Mouse (Mus musculus) midbrain, embryonic 15.5 days (tissue): ENCODE measurements around the gene Ypel5. TPM values are rescaled to one million over a fixed set of nuclear protein-coding genes. Genes with fewer than 3 reads are reported as not detected.

Source experiments
- ATAC-seq: fragments of 200-750 bp; cut with Nextera tagmentation; replicated peaks from 2 replicates; pipeline ENCODE4 v1.8.0; 2017; ENCODE audit warnings: moderate TSS enrichment
- H3K27ac ChIP-seq: fragments of 300-500 bp; sonication (generic); 2 replicates; pipeline ENCODE4 v1.5.1; 2015; ENCODE audit warnings: mild to moderate bottlenecking, inconsistent platforms
- H3K27me3 ChIP-seq: fragments of 300-500 bp; sonication (generic); replicated peaks from 2 replicates; pipeline ENCODE4 v1.6.1; 2015; ENCODE audit warnings: inconsistent platforms
- H3K36me3 ChIP-seq: fragments of 300-500 bp; sonication (generic); replicated peaks from 2 replicates; pipeline ENCODE4 v1.6.1; 2015; ENCODE audit warnings: inconsistent platforms
- H3K4me1 ChIP-seq: fragments of 300-500 bp; sonication (generic); 2 replicates; pipeline ENCODE4 v1.6.1; 2015; ENCODE audit warnings: inconsistent platforms
- H3K4me2 ChIP-seq: fragments of 300-500 bp; sonication (generic); 2 replicates; pipeline ENCODE4 v1.6.1; 2015; ENCODE audit warnings: inconsistent platforms, mild to moderate bottlenecking, moderate library complexity
- H3K4me3 ChIP-seq: fragments of 300-500 bp; sonication (generic); 2 replicates; pipeline ENCODE4 v1.5.1; 2015; ENCODE audit warnings: mild to moderate bottlenecking, inconsistent platforms
- H3K9ac ChIP-seq: fragments of 300-500 bp; sonication (generic); 2 replicates; pipeline ENCODE4 v1.6.1; 2015; ENCODE audit warnings: mild to moderate bottlenecking, inconsistent platforms
- H3K9me3 ChIP-seq: fragments of 300-500 bp; sonication (generic); 2 replicates; pipeline ENCODE4 v1.6.1; 2016; ENCODE audit warnings: inconsistent platforms
- WGBS: fragments of 180-500 bp; shearing (Covaris S2); methylation state at CpG from one replicate; pipeline ENCODE4 v1.1.7; 2015; ENCODE audit warnings: mixed read lengths; 5-methylcytosine and 5-hydroxymethylcytosine counted together
- polyA plus RNA-seq: library from polyadenylated mRNA; unstranded; fragments of >200 nt; fragmentation: Nextera tagmentation; extraction: Ambion mirVana; gene quantifications from 2 replicates; pipeline ENCODE4 v1.2.1, GENCODE M21; 2015

Gene Ypel5
- polyA plus RNA-seq, 1 experiment from 2014 or later, result 103 TPM

- Histone ChIP-seq H3K27me3 (no peaks in the 10 kb centered on the region), H3K4me2 (no peak overlapping the region), H3K4me3 (no peak overlapping the region), H3K9me3 (no peaks in the 10 kb centered on the region), H3K9ac (no peak overlapping the region), H3K36me3 (no peaks in the 10 kb centered on the region), H3K27ac (no peak overlapping the region), H3K4me1 (no peaks in the 10 kb centered on the region)
- ATAC-seq, result no peak
- WGBS, result 67% methylated on average over 4 of the region's 4 CpGs
Observed at GRCm38 (mm10) chr17:72820425-72820824, 15.8 kb upstream of the Ypel5 start.

GRCm38 (mm10) chr17:72821923-72822322 lies 14.3 kb upstream of the Ypel5 start:
- no peak for ATAC-seq
- Histone ChIP-seq H3K4me1 (no peaks in the 10 kb centered on the region), H3K4me3 (no peak overlapping the region), H3K36me3 (no peaks in the 10 kb centered on the region), H3K9ac (no peak overlapping the region), H3K27me3 (no peaks in the 10 kb centered on the region), H3K27ac (no peak overlapping the region), H3K4me2 (no peak overlapping the region), H3K9me3 (no peaks in the 10 kb centered on the region)
- 82% methylated on average over 1 of the region's 1 CpGs for WGBS

- Histone ChIP-seq H3K4me1 (no peaks in the 10 kb centered on the region), H3K9ac (no peak overlapping the region), H3K4me3 (no peak overlapping the region), H3K36me3 (no peaks in the 10 kb centered on the region), H3K4me2 (no peak overlapping the region), H3K27me3 (no peaks in the 10 kb centered on the region), H3K9me3 (no peaks in the 10 kb centered on the region), H3K27ac (no peak overlapping the region)
- whole genome bisulfite sequencing, result 90% methylated on average over 3 of the region's 3 CpGs
- ATAC-seq, result no peak
Observed at GRCm38 (mm10) chr17:72826916-72827534, 9.2 kb upstream of the Ypel5 start.

- Histone ChIP-seq H3K36me3 (no peaks in the 10 kb centered on the region), H3K4me2 (no peak overlapping the region), H3K9ac (no peak overlapping the region), H3K27me3 (no peaks in the 10 kb centered on the region), H3K4me1 (no peaks in the 10 kb centered on the region), H3K27ac (no peak overlapping the region), H3K9me3 (no peaks in the 10 kb centered on the region), H3K4me3 (no peak overlapping the region)
- WGBS, result 79% methylated on average over 3 of the region's 3 CpGs
- ATAC-seq, result no peak
Observed at GRCm38 (mm10) chr17:72828027-72828678, 8.1 kb upstream of the Ypel5 start.

- H3K4me3 ChIP-seq, result no peak overlapping the region
- 87% methylated on average over 8 of the region's 8 CpGs for WGBS
- no peak overlapping the region for H3K27ac ChIP-seq
- H3K9me3 ChIP-seq, result no peaks in the 10 kb centered on the region
- no peak overlapping the region for H3K9ac ChIP-seq
- no peaks in the 10 kb centered on the region for H3K27me3 ChIP-seq
- H3K36me3 ChIP-seq, result no peaks in the 10 kb centered on the region
- H3K4me1 ChIP-seq, result no peaks in the 10 kb centered on the region
- no peak for ATAC-seq
- no peak overlapping the region for H3K4me2 ChIP-seq
Observed at GRCm38 (mm10) chr17:72828687-72829086, 7.6 kb upstream of the Ypel5 start.

- Histone ChIP-seq H3K36me3 (no peaks in the 10 kb centered on the region), H3K27me3 (no peaks in the 10 kb centered on the region), H3K4me3 (peak overlapping the region; percentile 97), H3K9ac (peak overlapping the region; percentile 99), H3K4me2 (peak overlapping the region; percentile 60), H3K4me1 (peaks cover 12% of the 10 kb centered on the region), H3K9me3 (no peaks in the 10 kb centered on the region), H3K27ac (peak overlapping the region; percentile 98)
- peak; percentile 67 for ATAC-seq
- 0% methylated on average over 47 of the region's 77 CpGs for WGBS
Observed at GRCm38 (mm10) chr17:72837140-72837712, 973 bp downstream of the Ypel5 start.

GRCm38 (mm10) chr17:72837824-72838474 lies 1.7 kb downstream of the Ypel5 start:
- peaks cover 12% of the 10 kb centered on the region for H3K4me1 ChIP-seq
- peak overlapping the region; percentile 99 for H3K9ac ChIP-seq
- WGBS, result 26% methylated on average over 8 of the region's 8 CpGs
- H3K27me3 ChIP-seq, result no peaks in the 10 kb centered on the region
- peak overlapping the region; percentile 60 for H3K4me2 ChIP-seq
- peak overlapping the region; percentile 97 for H3K4me3 ChIP-seq
- peak overlapping the region; percentile 98 for H3K27ac ChIP-seq
- ATAC-seq, result no peak
- H3K36me3 ChIP-seq, result no peaks in the 10 kb centered on the region
- H3K9me3 ChIP-seq, result no peaks in the 10 kb centered on the region

GRCm38 (mm10) chr17:72839000-72839399 lies 2.7 kb downstream of the Ypel5 start:
- H3K9me3 ChIP-seq, result no peaks in the 10 kb centered on the region
- H3K4me1 ChIP-seq, result peaks cover 12% of the 10 kb centered on the region
- WGBS, result 87% methylated on average over 2 of the region's 2 CpGs
- H3K27ac ChIP-seq, result no peak overlapping the region
- no peak overlapping the region for H3K4me2 ChIP-seq
- no peak overlapping the region for H3K9ac ChIP-seq
- no peaks in the 10 kb centered on the region for H3K36me3 ChIP-seq
- no peaks in the 10 kb centered on the region for H3K27me3 ChIP-seq
- ATAC-seq, result no peak
- H3K4me3 ChIP-seq, result no peak overlapping the region

- ATAC-seq, result no peak
- no peak overlapping the region for H3K27ac ChIP-seq
Observed at GRCm38 (mm10) chr17:72844393-72844792, 8.1 kb downstream of the Ypel5 start.

GRCm38 (mm10) chr17:72844949-72845490 lies 8.8 kb downstream of the Ypel5 start:
- Histone ChIP-seq H3K4me1 (no peaks in the 10 kb centered on the region), H3K27ac (no peak overlapping the region), H3K27me3 (no peaks in the 10 kb centered on the region), H3K9me3 (no peaks in the 10 kb centered on the region), H3K36me3 (0 out of 2 replicates have a peak, but pooled peaks cover 10% of the 10 kb centered on the region), H3K4me3 (no peak overlapping the region), H3K4me2 (no peak overlapping the region), H3K9ac (no peak overlapping the region)
- no peak for ATAC-seq
- WGBS, result 85% methylated on average over 7 of the region's 7 CpGs

More at GRCm38 (mm10) chr17:72844393-72844792, 8.1 kb downstream of the Ypel5 start:
- Histone ChIP-seq H3K9ac (no peak overlapping the region), H3K36me3 (0 out of 2 replicates have a peak, but pooled peaks cover 10% of the 10 kb centered on the region), H3K4me2 (no peak overlapping the region), H3K27me3 (no peaks in the 10 kb centered on the region), H3K9me3 (no peaks in the 10 kb centered on the region), H3K4me1 (0 out of 2 replicates have a peak, but pooled peaks cover under 1% of the 10 kb centered on the region), H3K4me3 (no peak overlapping the region)
- 97% methylated on average over 6 of the region's 6 CpGs for WGBS

- Histone ChIP-seq H3K36me3 (peaks cover 10% of the 10 kb centered on the region; the same call in 1 of the 2 replicates), H3K27me3 (no peaks in the 10 kb centered on the region)
- ATAC-seq, result no peak
Observed at GRCm38 (mm10) chr17:72845521-72845920, 9.3 kb downstream of the Ypel5 start.

GRCm38 (mm10) chr17:72855298-72855697 lies 19.0 kb downstream of the Ypel5 start:
- H3K4me3 ChIP-seq, result no peak overlapping the region
- no peaks in the 10 kb centered on the region for H3K27me3 ChIP-seq

More at GRCm38 (mm10) chr17:72845521-72845920, 9.3 kb downstream of the Ypel5 start:
- Histone ChIP-seq H3K4me1 (no peaks in the 10 kb centered on the region), H3K9me3 (no peaks in the 10 kb centered on the region), H3K27ac (no peak overlapping the region), H3K4me2 (no peak overlapping the region), H3K9ac (no peak overlapping the region), H3K4me3 (no peak overlapping the region)

More at GRCm38 (mm10) chr17:72855298-72855697, 19.0 kb downstream of the Ypel5 start:
- Histone ChIP-seq H3K36me3 (no peaks in the 10 kb centered on the region; the same call in 1 of the 2 replicates), H3K4me2 (no peak overlapping the region), H3K9me3 (no peaks in the 10 kb centered on the region), H3K27ac (no peak overlapping the region), H3K9ac (no peak overlapping the region), H3K4me1 (no peaks in the 10 kb centered on the region)
- 83% methylated on average over 1 of the region's 1 CpGs for WGBS
- ATAC-seq, result no peak
